Mouse (Mus musculus): ENCODE data around the gene Vwa2. TPM values are rescaled to one million over a fixed set of nuclear protein-coding genes. Genes with fewer than 3 reads are reported as not detected.

Vwa2 gene
- polyA plus RNA-seq, 1 experiment from 2014 or later: 0.35 TPM

GRCm38 (mm10) chr19:56954857-56955256 lies 80.8 kb downstream of the Vwa2 start:
- WGBS: 91% methylated on average over 13 of the region's 13 CpGs
- Histone ChIP-seq H3K4me2 (ENCODE audit: low read length) (no peak overlapping the region), H3K27ac (ENCODE audit: low read length) (no peak overlapping the region), H3K36me3 (ENCODE audit: control insufficient read depth, insufficient read depth) (no peaks in the 10 kb centered on the region), H3K9ac (replicated peaks; ENCODE audit: low read depth, low read length) (no peak overlapping the region), H3K27me3 (replicated peaks; ENCODE audit: control insufficient read depth, insufficient read depth, low read length) (no peaks in the 10 kb centered on the region), H3K4me3 (replicated peaks; ENCODE audit: low read length) (no peak overlapping the region), H3K9me3 (ENCODE audit: control insufficient read depth, low read length) (no peaks in the 10 kb centered on the region), H3K4me1 (replicated peaks; ENCODE audit: control insufficient read depth, insufficient read depth, low read length) (no peaks in the 10 kb centered on the region)
- ATAC-seq: no peak

GRCm38 (mm10) chr19:56955568-56956513 lies 81.8 kb downstream of the Vwa2 start:
- Histone ChIP-seq H3K4me1 (replicated peaks; ENCODE audit: control insufficient read depth, insufficient read depth, low read length) (no peaks in the 10 kb centered on the region), H3K4me2 (ENCODE audit: low read length) (no peak overlapping the region), H3K27ac (ENCODE audit: low read length) (no peak overlapping the region), H3K9ac (replicated peaks; ENCODE audit: low read depth, low read length) (no peak overlapping the region), H3K9me3 (ENCODE audit: control insufficient read depth, low read length) (no peaks in the 10 kb centered on the region), H3K27me3 (replicated peaks; ENCODE audit: control insufficient read depth, insufficient read depth, low read length) (no peaks in the 10 kb centered on the region), H3K4me3 (replicated peaks; ENCODE audit: low read length) (no peak overlapping the region), H3K36me3 (ENCODE audit: control insufficient read depth, insufficient read depth) (no peaks in the 10 kb centered on the region)
- WGBS: 78% methylated on average over 20 of the region's 20 CpGs
- no peak for ATAC-seq

DNA sequence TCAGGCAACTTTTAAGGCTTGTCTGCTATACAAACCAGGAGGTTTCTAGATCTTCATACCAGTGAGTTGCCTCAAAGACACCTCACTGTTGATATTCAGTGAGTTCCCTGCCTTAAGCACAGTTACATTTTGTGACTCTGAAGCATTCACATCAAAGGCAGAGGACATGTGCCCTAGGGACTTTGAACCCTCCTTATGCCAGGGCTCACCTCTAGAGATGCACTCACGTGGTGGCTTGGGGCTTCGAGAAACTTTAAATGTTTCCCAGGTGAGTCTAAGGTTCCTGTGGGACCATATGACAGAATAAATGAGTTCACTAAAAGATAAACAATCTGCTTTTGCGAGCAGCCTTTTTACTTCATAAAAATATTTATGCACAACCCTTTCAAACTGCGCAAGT lies 84.0 kb downstream of the Vwa2 start:
- H3K27ac ChIP-seq (ENCODE audit: low read length): no peak overlapping the region
- WGBS: 88% methylated on average over 4 of the region's 4 CpGs
- H3K4me3 ChIP-seq (replicated peaks; ENCODE audit: low read length): no peak overlapping the region
- no peaks in the 10 kb centered on the region for H3K36me3 ChIP-seq (ENCODE audit: control insufficient read depth, insufficient read depth)
- H3K9ac ChIP-seq (replicated peaks; ENCODE audit: low read depth, low read length): no peak overlapping the region
- no peaks in the 10 kb centered on the region for H3K27me3 ChIP-seq (replicated peaks; ENCODE audit: control insufficient read depth, insufficient read depth, low read length)
- H3K9me3 ChIP-seq (ENCODE audit: control insufficient read depth, low read length): no peaks in the 10 kb centered on the region
- ATAC-seq: no peak
- no peaks in the 10 kb centered on the region for H3K4me1 ChIP-seq (replicated peaks; ENCODE audit: control insufficient read depth, insufficient read depth, low read length)
- H3K4me2 ChIP-seq (ENCODE audit: low read length): no peak overlapping the region

GRCm38 (mm10) chr19:56958582-56959021 lies 84.6 kb downstream of the Vwa2 start:
- no peak for ATAC-seq
- 69% methylated on average over 6 of the region's 6 CpGs for WGBS
- no peak overlapping the region for H3K4me3 ChIP-seq (replicated peaks; ENCODE audit: low read length)

GRCm38 (mm10) chr19:56959057-56959456 lies 85.0 kb downstream of the Vwa2 start:
- Histone ChIP-seq H3K27me3 (replicated peaks; ENCODE audit: control insufficient read depth, insufficient read depth, low read length) (no peaks in the 10 kb centered on the region), H3K4me2 (ENCODE audit: low read length) (no peak overlapping the region), H3K9ac (replicated peaks; ENCODE audit: low read depth, low read length) (no peak overlapping the region), H3K36me3 (ENCODE audit: control insufficient read depth, insufficient read depth) (no peaks in the 10 kb centered on the region), H3K4me1 (replicated peaks; ENCODE audit: control insufficient read depth, insufficient read depth, low read length) (no peaks in the 10 kb centered on the region), H3K27ac (ENCODE audit: low read length) (no peak overlapping the region), H3K9me3 (ENCODE audit: control insufficient read depth, low read length) (no peaks in the 10 kb centered on the region), H3K4me3 (replicated peaks; ENCODE audit: low read length) (no peak overlapping the region)
- WGBS: 79% methylated on average over 2 of the region's 2 CpGs
- ATAC-seq: no peak

More at GRCm38 (mm10) chr19:56958582-56959021, 84.6 kb downstream of the Vwa2 start:
- Histone ChIP-seq H3K9ac (replicated peaks; ENCODE audit: low read depth, low read length) (no peak overlapping the region), H3K27ac (ENCODE audit: low read length) (no peak overlapping the region), H3K36me3 (ENCODE audit: control insufficient read depth, insufficient read depth) (no peaks in the 10 kb centered on the region), H3K9me3 (ENCODE audit: control insufficient read depth, low read length) (no peaks in the 10 kb centered on the region), H3K4me1 (replicated peaks; ENCODE audit: control insufficient read depth, insufficient read depth, low read length) (no peaks in the 10 kb centered on the region), H3K27me3 (replicated peaks; ENCODE audit: control insufficient read depth, insufficient read depth, low read length) (no peaks in the 10 kb centered on the region), H3K4me2 (ENCODE audit: low read length) (no peak overlapping the region)

DNA sequence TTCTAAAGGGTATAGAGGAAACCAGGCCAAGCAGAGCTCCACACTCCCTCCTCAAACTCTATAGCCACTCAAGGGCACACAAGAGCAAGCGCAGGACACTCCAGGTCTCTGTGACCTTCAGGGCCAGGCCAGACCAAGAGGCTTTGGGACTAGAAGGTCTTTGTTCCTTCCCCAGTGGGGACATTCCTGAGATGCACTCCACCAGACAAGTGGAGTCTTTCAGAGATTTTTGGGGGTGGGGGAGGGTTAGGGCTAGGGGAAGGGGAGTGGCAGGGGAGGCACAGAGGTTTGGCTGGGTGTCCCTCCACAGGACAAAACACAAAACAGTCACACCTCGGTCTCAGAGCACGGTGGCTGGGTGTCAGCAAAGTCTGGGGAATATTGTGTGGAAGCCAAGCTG lies 85.6 kb downstream of the Vwa2 start:
- no peak overlapping the region for H3K4me2 ChIP-seq (ENCODE audit: low read length)
- H3K9ac ChIP-seq (replicated peaks; ENCODE audit: low read depth, low read length): no peak overlapping the region
- H3K4me1 ChIP-seq (replicated peaks; ENCODE audit: control insufficient read depth, insufficient read depth, low read length): no peaks in the 10 kb centered on the region
- no peak for ATAC-seq
- H3K4me3 ChIP-seq (replicated peaks; ENCODE audit: low read length): no peak overlapping the region
- H3K9me3 ChIP-seq (ENCODE audit: control insufficient read depth, low read length): no peaks in the 10 kb centered on the region
- H3K27ac ChIP-seq (ENCODE audit: low read length): no peak overlapping the region
- H3K27me3 ChIP-seq (replicated peaks; ENCODE audit: control insufficient read depth, insufficient read depth, low read length): no peaks in the 10 kb centered on the region
- whole genome bisulfite sequencing: 83% methylated on average over 3 of the region's 3 CpGs
- no peaks in the 10 kb centered on the region for H3K36me3 ChIP-seq (ENCODE audit: control insufficient read depth, insufficient read depth)

Other genes starting within 250 kb of the Vwa2 start
- gene Adrb1, start 152.1 kb upstream of the Vwa2 start, polyA plus RNA-seq (2015; fragmentation: Nextera tagmentation; extraction: Ambion mirVana): 1.4 and 2.2 TPM in 2 replicates
- gene Ccdc186, start 52.1 kb upstream of the Vwa2 start, polyA plus RNA-seq (2015; fragmentation: Nextera tagmentation; extraction: Ambion mirVana): 28.4 and 35.2 TPM in 2 replicates
- 0.75 and 1.0 TPM in 2 replicates for gene Tdrd1, start 48.0 kb upstream of the Vwa2 start, polyA plus RNA-seq (2015; fragmentation: Nextera tagmentation; extraction: Ambion mirVana)
- 8.9 and 9.9 TPM in 2 replicates for gene Afap1l2, start 134.0 kb downstream of the Vwa2 start, polyA plus RNA-seq (2015; fragmentation: Nextera tagmentation; extraction: Ambion mirVana)

All from forebrain, embryonic 16.5 days (tissue).